9 mouse cellular contexts compared by ENCODE assay signal in genomic region chr4:106562837-106563790, GRCm38 (mm10). TPM values are rescaled to one million over a fixed set of nuclear protein-coding genes. Genes with fewer than 3 reads are reported as not detected.
DNase-seq lines count a peak whose midpoint lies in the region; ATAC-seq and TF ChIP-seq lines count a peak whose summit lies in the region.
"Had no signal": no experiment of that assay in that cellular context is flagged by ENCODE, and none has a peak within 500 bp of the region (broad histone marks: within the 10 kb centered on the region; RNA-seq: fewer than 3 reads in every experiment).

No protein-coding gene starts in this region.

- TF ChIP-seq POLR2A in heart, adult 2 months (IDR thresholded peaks at IDR 0.05; ENCODE audit: insufficient read depth, low read depth, low read length), result no peak

- H3K4me1 ChIP-seq in heart, embryonic 10.5 days, result peaks cover 32% of the 10 kb centered on the region
- peaks cover 4% of the 10 kb centered on the region; the same call in 1 of the 2 replicates for H3K4me1 ChIP-seq in heart, adult 2 months (ENCODE audit: control insufficient read depth, insufficient read depth, low read length)
- peaks cover 35% of the 10 kb centered on the region for H3K4me1 ChIP-seq in forebrain, embryonic 13.5 days
- H3K4me1 ChIP-seq in midbrain, postnatal 0 days (ENCODE audit: insufficient read depth, low read length), result peaks cover 21% of the 10 kb centered on the region

- WGBS in heart, embryonic 10.5 days, result 61% methylated on average over 9 of the region's 9 CpGs
- WGBS in heart, adult 2 months, result 74% methylated on average over 9 of the region's 9 CpGs
- 64% methylated on average over 9 of the region's 9 CpGs for WGBS in forebrain, embryonic 13.5 days
- 44% methylated on average over 9 of the region's 9 CpGs for WGBS in midbrain, postnatal 0 days

- no peak overlapping the region for H3K9ac ChIP-seq in heart, adult 2 months (ENCODE audit: low read depth, low read length)
- H3K9ac ChIP-seq in forebrain, embryonic 13.5 days, result peak overlapping the region; percentile 84
- H3K9ac ChIP-seq in midbrain, postnatal 0 days (replicated peaks; ENCODE audit: low read length, poor library complexity, severe bottlenecking), result peak overlapping the region; percentile 20; the same call in 1 of the 2 replicates

- peaks cover 50% of the 10 kb centered on the region for H3K36me3 ChIP-seq in heart, embryonic 10.5 days
- no peaks in the 10 kb centered on the region for H3K36me3 ChIP-seq in heart, adult 2 months (ENCODE audit: control insufficient read depth, insufficient read depth, low read length)
- peaks cover 39% of the 10 kb centered on the region for H3K36me3 ChIP-seq in forebrain, embryonic 13.5 days (ENCODE audit: poor library complexity, severe bottlenecking)
- peaks cover 18% of the 10 kb centered on the region; the same call in 1 of the 2 replicates for H3K36me3 ChIP-seq in midbrain, postnatal 0 days (ENCODE audit: insufficient read depth, low read length)

- H3K4me2 ChIP-seq in forebrain, embryonic 13.5 days, result peak overlapping the region; percentile 83
- peak overlapping the region; percentile 94 for H3K4me2 ChIP-seq in midbrain, postnatal 0 days (ENCODE audit: low read depth, low read length, poor library complexity, severe bottlenecking)

- ATAC-seq in forebrain, embryonic 13.5 days, result no peak
- ATAC-seq in midbrain, postnatal 0 days (ENCODE audit: low FRiP score), result no peak

- peak overlapping the region; percentile 52; the same call in 1 of the 2 replicates for H3K27ac ChIP-seq in heart, embryonic 10.5 days
- H3K27ac ChIP-seq in heart, adult 2 months, result no peak overlapping the region
- H3K27ac ChIP-seq in forebrain, embryonic 13.5 days, result no peak overlapping the region; the same call in 1 of the 2 replicates
- no peak overlapping the region for H3K27ac ChIP-seq in midbrain, postnatal 0 days (ENCODE audit: low read depth, low read length)

- intact Hi-C loops in heart, adult 2 months (cut with DNase I), result no loop called here

- no peaks in the 10 kb centered on the region for H3K27me3 ChIP-seq in heart, embryonic 10.5 days (ENCODE audit: insufficient read depth, poor library complexity, severe bottlenecking)
- H3K27me3 ChIP-seq in heart, adult 2 months (ENCODE audit: control insufficient read depth, insufficient read depth, low read length), result no peaks in the 10 kb centered on the region
- no peaks in the 10 kb centered on the region for H3K27me3 ChIP-seq in forebrain, embryonic 13.5 days
- no peaks in the 10 kb centered on the region for H3K27me3 ChIP-seq in midbrain, postnatal 0 days (ENCODE audit: insufficient read depth, low read length)

- no peaks in the 10 kb centered on the region for H3K79me2 ChIP-seq in heart, adult 2 months (replicated peaks; ENCODE audit: control insufficient read depth, insufficient read depth, low read length)

- no peaks in the 10 kb centered on the region for H3K9me3 ChIP-seq in heart, embryonic 10.5 days
- H3K9me3 ChIP-seq in forebrain, embryonic 13.5 days (replicated peaks), result no peaks in the 10 kb centered on the region
- no peaks in the 10 kb centered on the region for H3K9me3 ChIP-seq in midbrain, postnatal 0 days (ENCODE audit: low read length)

- no peak for TF ChIP-seq CTCF in heart, adult 2 months (IDR thresholded peaks at IDR 0.05)
- TF ChIP-seq CTCF in midbrain, postnatal 0 days (IDR thresholded peaks at IDR 0.05), result no peak

- DNase-seq in heart, embryonic 10.5 days (ENCODE audit: low spot score), result no peak
- DNase-seq in heart, adult 2 months, result no peak
- DNase-seq in kidney, postnatal 10 days, result peak; percentile 55
- no peak for DNase-seq in midbrain, postnatal 0 days (ENCODE audit: low spot score)
- no peak for DNase-seq in thymus, postnatal 25 days
- DNase-seq in urinary bladder, adult 18-20 months (ENCODE audit: low spot score in 2 of 2), result no peak
- DNase-seq in right cerebral cortex, adult 2 months (ENCODE audit: low spot score in 2 of 2), result no peak

- no peak for TF ChIP-seq EP300 in heart, adult 2 months (IDR thresholded peaks at IDR 0.05; ENCODE audit: insufficient read depth, low read depth, low read length)

- H3K4me3 ChIP-seq in heart, embryonic 10.5 days, result peak overlapping the region; percentile 99
- H3K4me3 ChIP-seq in heart, adult 2 months, result no peak overlapping the region
- peak overlapping the region; percentile 92 for H3K4me3 ChIP-seq in forebrain, embryonic 13.5 days
- H3K4me3 ChIP-seq in midbrain, postnatal 0 days (ENCODE audit: low read depth, low read length), result peak overlapping the region; percentile 79

RNA-seq across cellular contexts. Expression of gene Dhcr24, which starts 2.3 kb away (rescaled TPM):
- 6.1 and 9.7 TPM in 2 replicates for polyA plus RNA-seq in heart, embryonic 10.5 days (2016; fragmentation: Nextera tagmentation; extraction: Ambion mirVana)
- 1 to 10 TPM; 1.4 to 4.0 TPM for total RNA-seq in heart, adult 2 months (2021)
- 5.2 and 5.4 TPM in 2 replicates for polyA plus RNA-seq in heart, adult 2 months (2012; rRNA removed)
- 6.5 and 8.5 TPM in 2 replicates for polyA plus RNA-seq in forebrain, embryonic 13.5 days (2015; fragmentation: Nextera tagmentation; extraction: Ambion mirVana)
- total RNA-seq in midbrain, postnatal 0 days (2014; rRNA removed), result 107 and 139 TPM in 2 replicates
- 8.0 and 8.1 TPM in 2 replicates for polyA plus RNA-seq in midbrain, postnatal 0 days (2015; fragmentation: Nextera tagmentation; extraction: Ambion mirVana)

RNA-seq across cellular contexts. Expression of gene Lexm, which starts 53.9 kb away (rescaled TPM):
- 0.80 TPM in 1 of 2 replicates, not detected in the other for polyA plus RNA-seq in heart, embryonic 10.5 days (2016; fragmentation: Nextera tagmentation; extraction: Ambion mirVana)
- total RNA-seq in heart, adult 2 months (2021), result not detected
- polyA plus RNA-seq in heart, adult 2 months (2012; rRNA removed), result not detected in 2 replicates
- 0.20 TPM in 1 of 2 replicates, not detected in the other for polyA plus RNA-seq in forebrain, embryonic 13.5 days (2015; fragmentation: Nextera tagmentation; extraction: Ambion mirVana)
- total RNA-seq in midbrain, postnatal 0 days (2014; rRNA removed), result not detected in 2 replicates
- not detected in 2 replicates for polyA plus RNA-seq in midbrain, postnatal 0 days (2015; fragmentation: Nextera tagmentation; extraction: Ambion mirVana)
- polyA plus RNA-seq: heart, postnatal 0 days had no signal

RNA-seq across cellular contexts. Expression of gene Ttc22, which starts 59.1 kb away (rescaled TPM):
- 0.23 and 0.79 TPM in 2 replicates for polyA plus RNA-seq in heart, embryonic 10.5 days (2016; fragmentation: Nextera tagmentation; extraction: Ambion mirVana)
- not detected for total RNA-seq in heart, adult 2 months (2021)
- polyA plus RNA-seq in heart, adult 2 months (2012; rRNA removed), result 0.15 and 0.21 TPM in 2 replicates
- polyA plus RNA-seq in forebrain, embryonic 13.5 days (2015; fragmentation: Nextera tagmentation; extraction: Ambion mirVana), result 0.14 and 0.25 TPM in 2 replicates
- total RNA-seq in midbrain, postnatal 0 days (2014; rRNA removed), result 4.1 and 4.6 TPM in 2 replicates
- polyA plus RNA-seq in midbrain, postnatal 0 days (2015; fragmentation: Nextera tagmentation; extraction: Ambion mirVana), result 4.1 and 4.7 TPM in 2 replicates
